Mouse (Mus musculus): ENCODE data around the gene Mpp3.

GRCm38 (mm10) chr11:102024875-102025274 lies 3.4 kb downstream of the Mpp3 start:
- TF ChIP-seq CTCF (IDR thresholded peaks at IDR 0.05; ENCODE audit: insufficient read depth, low read length) (no peak), POLR2A (IDR thresholded peaks at IDR 0.05; ENCODE audit: borderline replicate concordance, extremely low read depth, low read depth, low read length) (no peak)
